Mouse (Mus musculus): Measurements from ENCODE around the gene Htr3b. TPM values are rescaled to one million over a fixed set of nuclear protein-coding genes. Genes with fewer than 3 reads are reported as not detected.
A peak's percentile ranks its signal among the peaks of the same experiment; 100 is the strongest.

Htr3b gene
- 0.09 TPM in 1 of 2 replicates, not detected in the other for polyA plus RNA-seq (2014; fragmentation: Nextera tagmentation; extraction: Ambion mirVana)

- Histone ChIP-seq H3K4me1 (ENCODE audit: control insufficient read depth, insufficient read depth, low read length) (no peaks in the 10 kb centered on the region; the same call in 1 of the 2 replicates), H3K36me3 (ENCODE audit: control insufficient read depth, insufficient read depth, low read length) (no peaks in the 10 kb centered on the region), H3K4me3 (ENCODE audit: low read depth, low read length) (no peak within 1 kb of the TSS), H3K9me3 (ENCODE audit: control insufficient read depth, low read length) (no peaks in the 10 kb centered on the region), H3K27ac (ENCODE audit: low read depth, low read length) (no peak within 1 kb of the TSS), H3K27me3 (ENCODE audit: control insufficient read depth, insufficient read depth, low read length) (no peaks in the 10 kb centered on the region), H3K4me2 (ENCODE audit: low read depth) (no peak within 1 kb of the TSS), H3K9ac (ENCODE audit: low read length) (no peak within 1 kb of the TSS)
- WGBS: 72% methylated on average over 7 of the region's 7 CpGs
- no peak for ATAC-seq (ENCODE audit: insufficient read depth, low FRiP score, low TSS enrichment)
- DNase-seq (ENCODE audit: low spot score): no peak
These were observed at the start of gene Htr3b for GRCm38 (mm10) chr9:48964587-48965040. Htr3b (minus strand) TSS chr9:48964990.

- Histone ChIP-seq H3K9ac (ENCODE audit: low read length) (no peak overlapping the region), H3K4me2 (ENCODE audit: low read depth) (no peak overlapping the region), H3K36me3 (ENCODE audit: control insufficient read depth, insufficient read depth, low read length) (peaks cover 2% of the 10 kb centered on the region; the same call in 1 of the 2 replicates), H3K9me3 (ENCODE audit: control insufficient read depth, low read length) (no peaks in the 10 kb centered on the region), H3K4me1 (ENCODE audit: control insufficient read depth, insufficient read depth, low read length) (no peaks in the 10 kb centered on the region), H3K27me3 (ENCODE audit: control insufficient read depth, insufficient read depth, low read length) (no peaks in the 10 kb centered on the region), H3K4me3 (ENCODE audit: low read depth, low read length) (no peak overlapping the region), H3K27ac (ENCODE audit: low read depth, low read length) (no peak overlapping the region)
- WGBS: 79% methylated on average over 6 of the region's 6 CpGs
- no peak for DNase-seq (ENCODE audit: low spot score)
- no peak for ATAC-seq (ENCODE audit: insufficient read depth, low FRiP score, low TSS enrichment)
These were observed 34.5 kb upstream of the Htr3b start for GRCm38 (mm10) chr9:48999256-48999655.

- no peak for DNase-seq (ENCODE audit: low spot score)
- WGBS: 95% methylated on average over 1 of the region's 1 CpGs
- no peaks in the 10 kb centered on the region for H3K4me1 ChIP-seq (ENCODE audit: control insufficient read depth, insufficient read depth, low read length)
These were observed 30.9 kb upstream of the Htr3b start for GRCm38 (mm10) chr9:48995735-48996134.

GRCm38 (mm10) chr9:48994779-48995178, 30.0 kb upstream of the Htr3b start:
- 92% methylated on average over 7 of the region's 7 CpGs for WGBS
- H3K4me1 ChIP-seq (ENCODE audit: control insufficient read depth, insufficient read depth, low read length): no peaks in the 10 kb centered on the region
- H3K36me3 ChIP-seq (ENCODE audit: control insufficient read depth, insufficient read depth, low read length): no peaks in the 10 kb centered on the region
- ATAC-seq (ENCODE audit: insufficient read depth, low FRiP score, low TSS enrichment): no peak
- H3K9ac ChIP-seq (ENCODE audit: low read length): no peak overlapping the region
- no peaks in the 10 kb centered on the region for H3K27me3 ChIP-seq (ENCODE audit: control insufficient read depth, insufficient read depth, low read length)
- H3K27ac ChIP-seq (ENCODE audit: low read depth, low read length): no peak overlapping the region
- no peak overlapping the region for H3K4me2 ChIP-seq (ENCODE audit: low read depth)
- no peaks in the 10 kb centered on the region for H3K9me3 ChIP-seq (ENCODE audit: control insufficient read depth, low read length)
- no peak for DNase-seq (ENCODE audit: low spot score)
- H3K4me3 ChIP-seq (ENCODE audit: low read depth, low read length): no peak overlapping the region

More at GRCm38 (mm10) chr9:48995735-48996134, 30.9 kb upstream of the Htr3b start:
- no peaks in the 10 kb centered on the region for H3K9me3 ChIP-seq (ENCODE audit: control insufficient read depth, low read length)
- H3K27me3 ChIP-seq (ENCODE audit: control insufficient read depth, insufficient read depth, low read length): no peaks in the 10 kb centered on the region
- no peaks in the 10 kb centered on the region for H3K36me3 ChIP-seq (ENCODE audit: control insufficient read depth, insufficient read depth, low read length)
- no peak overlapping the region for H3K27ac ChIP-seq (ENCODE audit: low read depth, low read length)
- H3K9ac ChIP-seq (ENCODE audit: low read length): no peak overlapping the region
- H3K4me2 ChIP-seq (ENCODE audit: low read depth): no peak overlapping the region
- no peak overlapping the region for H3K4me3 ChIP-seq (ENCODE audit: low read depth, low read length)
- no peak for ATAC-seq (ENCODE audit: insufficient read depth, low FRiP score, low TSS enrichment)

- Histone ChIP-seq H3K9me3 (ENCODE audit: control insufficient read depth, low read length) (no peaks in the 10 kb centered on the region), H3K4me2 (ENCODE audit: low read depth) (no peak overlapping the region), H3K36me3 (ENCODE audit: control insufficient read depth, insufficient read depth, low read length) (no peaks in the 10 kb centered on the region), H3K4me3 (ENCODE audit: low read depth, low read length) (no peak overlapping the region), H3K27ac (ENCODE audit: low read depth, low read length) (no peak overlapping the region), H3K4me1 (ENCODE audit: control insufficient read depth, insufficient read depth, low read length) (peaks cover 6% of the 10 kb centered on the region), H3K27me3 (ENCODE audit: control insufficient read depth, insufficient read depth, low read length) (no peaks in the 10 kb centered on the region), H3K9ac (ENCODE audit: low read length) (no peak overlapping the region)
- DNase-seq (ENCODE audit: low spot score) (no peak), ATAC-seq (ENCODE audit: insufficient read depth, low FRiP score, low TSS enrichment) (no peak)
- 74% methylated on average over 5 of the region's 5 CpGs for WGBS
These were observed 26.9 kb upstream of the Htr3b start for GRCm38 (mm10) chr9:48991671-48992070.

GRCm38 (mm10) chr9:48987201-48988101, 22.7 kb upstream of the Htr3b start:
- Histone ChIP-seq H3K27me3 (ENCODE audit: control insufficient read depth, insufficient read depth, low read length) (no peaks in the 10 kb centered on the region), H3K27ac (ENCODE audit: low read depth, low read length) (no peak overlapping the region), H3K4me3 (ENCODE audit: low read depth, low read length) (no peak overlapping the region), H3K36me3 (ENCODE audit: control insufficient read depth, insufficient read depth, low read length) (no peaks in the 10 kb centered on the region), H3K4me2 (ENCODE audit: low read depth) (peak overlapping the region; percentile 74), H3K9ac (ENCODE audit: low read length) (no peak overlapping the region), H3K4me1 (ENCODE audit: control insufficient read depth, insufficient read depth, low read length) (peaks cover 9% of the 10 kb centered on the region), H3K9me3 (ENCODE audit: control insufficient read depth, low read length) (no peaks in the 10 kb centered on the region)
- ATAC-seq (ENCODE audit: insufficient read depth, low FRiP score, low TSS enrichment) (no peak), DNase-seq (ENCODE audit: low spot score) (no peak)
- 26% methylated on average over 12 of the region's 12 CpGs for WGBS

GRCm38 (mm10) chr9:48986616-48987141, 21.9 kb upstream of the Htr3b start:
- 25% methylated on average over 7 of the region's 7 CpGs for WGBS
- Histone ChIP-seq H3K4me2 (ENCODE audit: low read depth) (peak overlapping the region; percentile 74), H3K9me3 (ENCODE audit: control insufficient read depth, low read length) (no peaks in the 10 kb centered on the region), H3K4me3 (ENCODE audit: low read depth, low read length) (peak overlapping the region; percentile 76; the same call in 1 of the 2 replicates), H3K9ac (ENCODE audit: low read length) (no peak overlapping the region; the same call in 1 of the 2 replicates), H3K27ac (ENCODE audit: low read depth, low read length) (no peak overlapping the region), H3K27me3 (ENCODE audit: control insufficient read depth, insufficient read depth, low read length) (no peaks in the 10 kb centered on the region), H3K4me1 (ENCODE audit: control insufficient read depth, insufficient read depth, low read length) (peaks cover 9% of the 10 kb centered on the region), H3K36me3 (ENCODE audit: control insufficient read depth, insufficient read depth, low read length) (no peaks in the 10 kb centered on the region)
- ATAC-seq (ENCODE audit: insufficient read depth, low FRiP score, low TSS enrichment): no peak
- no peak for DNase-seq (ENCODE audit: low spot score)

- Histone ChIP-seq H3K36me3 (ENCODE audit: control insufficient read depth, insufficient read depth, low read length) (no peaks in the 10 kb centered on the region), H3K4me2 (ENCODE audit: low read depth) (peak overlapping the region; percentile 74), H3K27me3 (ENCODE audit: control insufficient read depth, insufficient read depth, low read length) (no peaks in the 10 kb centered on the region), H3K4me3 (ENCODE audit: low read depth, low read length) (peak overlapping the region; percentile 76), H3K9ac (ENCODE audit: low read length) (peak overlapping the region; percentile 68), H3K27ac (ENCODE audit: low read depth, low read length) (peak overlapping the region; percentile 54), H3K4me1 (ENCODE audit: control insufficient read depth, insufficient read depth, low read length) (peaks cover 9% of the 10 kb centered on the region), H3K9me3 (ENCODE audit: control insufficient read depth, low read length) (no peaks in the 10 kb centered on the region)
- DNase-seq (ENCODE audit: low spot score) (no peak), ATAC-seq (ENCODE audit: insufficient read depth, low FRiP score, low TSS enrichment) (no peak)
- 1% methylated on average over 20 of the region's 20 CpGs for WGBS
These were observed 20.9 kb upstream of the Htr3b start for GRCm38 (mm10) chr9:48985708-48986088.

Data from neural tube, embryonic 11.5 days (tissue).